25 mouse cellular contexts compared by ENCODE assay signal in genomic region chr8:68983691-68984090, GRCm38 (mm10).
A peak's percentile ranks its signal among the peaks of the same experiment; 100 is the strongest.
DNase-seq lines count a peak whose midpoint lies in the region; TF ChIP-seq lines count a peak whose summit lies in the region.
"Had no signal": no experiment of that assay in that cellular context is flagged by ENCODE, and none has a peak within 500 bp of the region (broad histone marks: within the 10 kb centered on the region; RNA-seq: fewer than 3 reads in every experiment).

No protein-coding gene starts in this region.

- H3K4me3 ChIP-seq in gastrocnemius, adult 2 months: no peak overlapping the region
- H3K4me3 ChIP-seq: erythroblast, embryonic 14.5 days; forebrain, embryonic 12.5 days; kidney, embryonic 15.5 days; limb, embryonic 12.5 days had no signal

- DNase-seq in gastrocnemius, adult 2 months: peak; percentile 24
- no peak for DNase-seq in gastrocnemius, postnatal 10 days
- peak; percentile 76 for DNase-seq in heart, adult 8-10 months (ENCODE audit: low spot score)
- DNase-seq in heart, postnatal 4 days: no peak
- DNase-seq in lung, adult 18-20 months: peak; percentile 49 to 74
- DNase-seq in lung, postnatal 25 days (ENCODE audit: low spot score): peak; percentile 76
- no peak for DNase-seq in right cerebral cortex, postnatal 25 days
- DNase-seq in right cerebral cortex, adult 2 months (ENCODE audit: low spot score in 2 of 2): no peak
- DNase-seq: adrenal gland, postnatal 25 days; cerebellum, adult 2 months; cerebellum, postnatal 14 days; forebrain, postnatal 0 days; gastrocnemius, postnatal 36 days; kidney, adult 18-20 months; kidney, postnatal 25 days; midbrain, embryonic 14.5 days; right cerebral cortex, postnatal 4 days; thymus, adult 18-20 months; thymus, postnatal 25 days had no signal

- intact Hi-C loops in gastrocnemius, adult 2 months (cut with DNase I): no loop called here

- TF ChIP-seq CTCF in gastrocnemius, adult 2 months (IDR thresholded peaks at IDR 0.05): no peak

- H3K27ac ChIP-seq in gastrocnemius, adult 2 months: peak overlapping the region; percentile 75
- H3K27ac ChIP-seq: forebrain, embryonic 12.5 days; kidney, embryonic 15.5 days; limb, embryonic 12.5 days; macrophage; stomach, postnatal 0 days had no signal

Comparison
In these comparisons a context has a peak if more than half of its experiments do, and no peak if none do; other contexts are left out.
1. DNase-seq: peak in gastrocnemius, adult 2 months (single experiment), heart, adult 8-10 months (single experiment), lung, adult 18-20 months (2 of 2) and lung, postnatal 25 days (single experiment); none in gastrocnemius, postnatal 10 days (single experiment), heart, postnatal 4 days (single experiment), right cerebral cortex, postnatal 25 days (single experiment) and right cerebral cortex, adult 2 months (0 of 2).